In the genomic region with DNA sequence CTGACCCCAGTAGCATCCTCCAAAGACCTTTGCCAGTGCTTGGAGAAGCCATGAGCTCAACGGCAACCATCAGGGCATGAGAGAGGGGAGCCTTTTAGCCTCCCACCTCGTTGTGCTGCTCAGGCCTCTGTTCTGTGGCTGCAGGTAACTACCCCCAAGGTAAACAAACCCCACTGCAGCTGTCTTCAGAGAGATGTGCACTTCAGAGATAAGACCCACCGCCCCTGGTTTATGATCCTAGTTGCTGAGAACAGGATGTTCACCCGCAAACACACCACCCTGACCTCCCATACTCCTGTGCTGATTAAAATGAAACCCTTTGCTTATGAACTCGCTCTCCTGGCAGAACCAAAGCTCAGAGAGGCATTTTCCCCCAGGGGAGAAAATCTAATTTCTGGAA, we compare ENCODE assay signal across 14 mouse cellular contexts. TPM values are rescaled to one million over a fixed set of nuclear protein-coding genes. Genes with fewer than 3 reads are reported as not detected.
A peak's percentile ranks its signal among the peaks of the same experiment; 100 is the strongest.
DNase-seq lines count a peak whose midpoint lies in the region; ATAC-seq lines count a peak whose summit lies in the region.
"Had no signal": no experiment of that assay in that cellular context is flagged by ENCODE, and none has a peak within 500 bp of the region (broad histone marks: within the 10 kb centered on the region; RNA-seq: fewer than 3 reads in every experiment).

No protein-coding gene starts in this region.

- ATAC-seq in forebrain, embryonic 15.5 days (replicated peaks) = no peak
- no peak for ATAC-seq in hindbrain, embryonic 15.5 days (ENCODE audit: low FRiP score, low read depth)
- 0 out of 2 replicates have a peak, but pooled peaks have one; percentile 15 for ATAC-seq in midbrain, embryonic 13.5 days
- no peak for ATAC-seq in frontal cortex, adult (ENCODE audit: low TSS enrichment)

- DNase-seq in forebrain, embryonic 10.5 days (ENCODE audit: extremely low spot score, low spot score) = no peak
- peak; percentile 32 to 43 for DNase-seq in thymus, postnatal 10 days (ENCODE audit: low spot score in 2 of 2)
- no peak for DNase-seq in testis, postnatal 14 days (ENCODE audit: low spot score)
- DNase-seq in spleen, adult 18-20 months = no peak
- DNase-seq: adrenal gland, adult 8-10 months; heart, postnatal 4 days had no signal

- peaks cover 57% of the 10 kb centered on the region for H3K4me1 ChIP-seq in forebrain, embryonic 10.5 days
- H3K4me1 ChIP-seq in forebrain, embryonic 15.5 days = peaks cover 16% of the 10 kb centered on the region
- peaks cover 20% of the 10 kb centered on the region for H3K4me1 ChIP-seq in hindbrain, embryonic 15.5 days (replicated peaks)
- H3K4me1 ChIP-seq in midbrain, embryonic 13.5 days (replicated peaks) = peaks cover 43% of the 10 kb centered on the region
- H3K4me1 ChIP-seq: liver, embryonic 15.5 days had no signal

- 43% methylated on average over 5 of the region's 5 CpGs for WGBS in forebrain, embryonic 10.5 days
- WGBS in forebrain, embryonic 15.5 days = 28% methylated on average over 5 of the region's 5 CpGs
- 33% methylated on average over 5 of the region's 5 CpGs for WGBS in hindbrain, embryonic 15.5 days
- WGBS in midbrain, embryonic 13.5 days = 41% methylated on average over 5 of the region's 5 CpGs

- no peaks in the 10 kb centered on the region for H3K9me3 ChIP-seq in forebrain, embryonic 10.5 days
- H3K9me3 ChIP-seq in forebrain, embryonic 15.5 days = no peaks in the 10 kb centered on the region
- H3K9me3 ChIP-seq in hindbrain, embryonic 15.5 days = no peaks in the 10 kb centered on the region
- no peaks in the 10 kb centered on the region for H3K9me3 ChIP-seq in midbrain, embryonic 13.5 days
- H3K9me3 ChIP-seq: heart, embryonic 10.5 days; liver, embryonic 15.5 days had no signal

- H3K27me3 ChIP-seq in forebrain, embryonic 10.5 days (ENCODE audit: poor library complexity, severe bottlenecking) = peaks cover 51% of the 10 kb centered on the region
- H3K27me3 ChIP-seq in forebrain, embryonic 15.5 days = no peaks in the 10 kb centered on the region
- H3K27me3 ChIP-seq in hindbrain, embryonic 15.5 days = no peaks in the 10 kb centered on the region
- H3K27me3 ChIP-seq in midbrain, embryonic 13.5 days = no peaks in the 10 kb centered on the region
- H3K27me3 ChIP-seq: liver, embryonic 15.5 days had no signal

- H3K4me2 ChIP-seq in forebrain, embryonic 15.5 days (replicated peaks) = no peak overlapping the region
- H3K4me2 ChIP-seq in hindbrain, embryonic 15.5 days = no peak overlapping the region
- H3K4me2 ChIP-seq in midbrain, embryonic 13.5 days (replicated peaks) = no peak overlapping the region
- H3K4me2 ChIP-seq: liver, embryonic 15.5 days had no signal

- H3K4me3 ChIP-seq in forebrain, embryonic 10.5 days = no peak overlapping the region
- H3K4me3 ChIP-seq in forebrain, embryonic 15.5 days = no peak overlapping the region
- no peak overlapping the region for H3K4me3 ChIP-seq in hindbrain, embryonic 15.5 days
- H3K4me3 ChIP-seq in midbrain, embryonic 13.5 days (replicated peaks) = no peak overlapping the region
- H3K4me3 ChIP-seq: heart, embryonic 10.5 days; liver, embryonic 15.5 days had no signal

- H3K36me3 ChIP-seq in forebrain, embryonic 10.5 days (replicated peaks) = no peaks in the 10 kb centered on the region
- no peaks in the 10 kb centered on the region for H3K36me3 ChIP-seq in forebrain, embryonic 15.5 days
- H3K36me3 ChIP-seq in hindbrain, embryonic 15.5 days = no peaks in the 10 kb centered on the region
- H3K36me3 ChIP-seq in midbrain, embryonic 13.5 days = no peaks in the 10 kb centered on the region
- H3K36me3 ChIP-seq: heart, embryonic 10.5 days; liver, embryonic 15.5 days had no signal

- no peak overlapping the region for H3K9ac ChIP-seq in forebrain, embryonic 15.5 days (replicated peaks)
- no peak overlapping the region for H3K9ac ChIP-seq in hindbrain, embryonic 15.5 days
- H3K9ac ChIP-seq in midbrain, embryonic 13.5 days (replicated peaks) = no peak overlapping the region
- H3K9ac ChIP-seq: liver, embryonic 15.5 days had no signal

- peak overlapping the region; percentile 80; the same call in 1 of the 2 replicates for H3K27ac ChIP-seq in forebrain, embryonic 10.5 days
- H3K27ac ChIP-seq in forebrain, embryonic 15.5 days (replicated peaks) = no peak overlapping the region
- H3K27ac ChIP-seq in hindbrain, embryonic 15.5 days (replicated peaks) = peak overlapping the region; percentile 74
- H3K27ac ChIP-seq in midbrain, embryonic 13.5 days = peak overlapping the region; percentile 61
- H3K27ac ChIP-seq: heart, embryonic 10.5 days; kidney, postnatal 0 days; liver, embryonic 15.5 days had no signal

RNA-seq across cellular contexts. Expression of a gene that starts 38.0 kb away (rescaled TPM):
- not detected in 2 replicates for polyA plus RNA-seq in forebrain, embryonic 10.5 days (2016; fragmentation: Nextera tagmentation; extraction: Ambion mirVana)
- not detected in 2 replicates for polyA plus RNA-seq in forebrain, embryonic 15.5 days (2015; fragmentation: Nextera tagmentation; extraction: Ambion mirVana)
- 0.14 TPM in 1 of 2 replicates, not detected in the other for polyA plus RNA-seq in hindbrain, embryonic 15.5 days (2015; fragmentation: Nextera tagmentation; extraction: Ambion mirVana)
- polyA plus RNA-seq in midbrain, embryonic 13.5 days (2015; fragmentation: Nextera tagmentation; extraction: Ambion mirVana) = not detected in 2 replicates
- polyA plus RNA-seq: embryonic facial prominence, embryonic 14.5 days; heart, embryonic 10.5 days; kidney, postnatal 0 days; liver, embryonic 15.5 days had no signal

Comparison
In these comparisons a context has a peak if more than half of its experiments do, and no peak if none do; other contexts are left out.
1. DNase-seq: peak in thymus, postnatal 10 days (2 of 2); none in forebrain, embryonic 10.5 days (single experiment), testis, postnatal 14 days (single experiment) and spleen, adult 18-20 months (0 of 2).